Mouse (Mus musculus) heart, embryonic 15.5 days (tissue): ENCODE results near the gene Clec1a. TPM values are rescaled to one million over a fixed set of nuclear protein-coding genes. Genes with fewer than 3 reads are reported as not detected.

Experiments used
- ATAC-seq: fragments of 200-750 bp; cut with Nextera tagmentation; replicated peaks from 2 replicates; pipeline ENCODE4 v1.8.0; 2017; ENCODE audit warnings: low read depth, moderate TSS enrichment; ENCODE audit not compliant: insufficient number of reproducible peaks, insufficient read depth, low FRiP score
- H3K27ac ChIP-seq: fragments of 300-500 bp; sonication (generic); 2 replicates; pipeline ENCODE4 v1.5.1; 2015; ENCODE audit warnings: mild to moderate bottlenecking, inconsistent platforms
- H3K27me3 ChIP-seq: fragments of 300-500 bp; sonication (generic); 2 replicates; pipeline ENCODE4 v1.6.1; 2015; ENCODE audit warnings: inconsistent platforms
- H3K36me3 ChIP-seq: fragments of 300-500 bp; sonication (generic); 2 replicates; pipeline ENCODE4 v1.6.1; 2015; ENCODE audit warnings: mild to moderate bottlenecking, inconsistent platforms
- H3K4me1 ChIP-seq: fragments of 300-500 bp; sonication (generic); replicated peaks from 2 replicates; pipeline ENCODE4 v1.6.1; 2015; ENCODE audit warnings: inconsistent platforms
- H3K4me2 ChIP-seq: fragments of 300-500 bp; sonication (generic); 2 replicates; pipeline ENCODE4 v1.6.1; 2015; ENCODE audit warnings: inconsistent platforms, mild to moderate bottlenecking, moderate library complexity
- H3K4me3 ChIP-seq: fragments of 300-500 bp; sonication (generic); 2 replicates; pipeline ENCODE4 v1.5.1; 2015; ENCODE audit warnings: mild to moderate bottlenecking, inconsistent platforms
- H3K9ac ChIP-seq: fragments of 300-500 bp; sonication (generic); 2 replicates; pipeline ENCODE4 v1.6.1; 2015; ENCODE audit warnings: mild to moderate bottlenecking, inconsistent platforms
- H3K9me3 ChIP-seq: fragments of 300-500 bp; sonication (generic); replicated peaks from 2 replicates; pipeline ENCODE4 v1.6.1; 2016; ENCODE audit warnings: inconsistent platforms
- WGBS: fragments of 180-500 bp; shearing (Covaris S2); methylation state at CpG from one replicate; pipeline ENCODE4 v1.1.7; 2015; ENCODE audit warnings: mixed read lengths; 5-methylcytosine and 5-hydroxymethylcytosine counted together
- polyA plus RNA-seq: library from polyadenylated mRNA; unstranded; fragments of >200 nt; fragmentation: Nextera tagmentation; extraction: Ambion mirVana; gene quantifications from 2 replicates; pipeline ENCODE4 v1.2.1, GENCODE M21; 2015

Gene Clec1a
- polyA plus RNA-seq, 1 experiment from 2014 or later: 6.3 TPM

GRCm38 (mm10) chr6:129374937-129375471 lies 76.8 kb downstream of the Clec1a start:
- no peak overlapping the region for H3K9ac ChIP-seq
- no peaks in the 10 kb centered on the region for H3K36me3 ChIP-seq
- H3K27me3 ChIP-seq: no peaks in the 10 kb centered on the region
- no peaks in the 10 kb centered on the region for H3K9me3 ChIP-seq
- no peak for ATAC-seq
- no peak overlapping the region for H3K4me2 ChIP-seq
- H3K4me1 ChIP-seq: no peaks in the 10 kb centered on the region
- 73% methylated on average over 2 of the region's 2 CpGs for WGBS
- H3K4me3 ChIP-seq: no peak overlapping the region
- no peak overlapping the region for H3K27ac ChIP-seq

Other genes with a start within 250 kb of the Clec1a start
- 0.10 and 0.70 TPM in 2 replicates for gene Cd69, start 176.6 kb downstream of the Clec1a start, polyA plus RNA-seq
- not detected in 2 replicates for gene 4922502D21Rik, start 120.2 kb downstream of the Clec1a start, polyA plus RNA-seq
- 0.60 and 1.6 TPM in 2 replicates for gene Clec12a, start 109.3 kb downstream of the Clec1a start, polyA plus RNA-seq
- gene Clec12b, start 66.1 kb downstream of the Clec1a start, polyA plus RNA-seq: 0.09 TPM in 1 of 2 replicates, not detected in the other
- 4.7 and 5.1 TPM in 2 replicates for gene Clec1b, start 54.7 kb downstream of the Clec1a start, polyA plus RNA-seq
- 0.28 and 0.35 TPM in 2 replicates for gene Clec9a, start 43.1 kb downstream of the Clec1a start, polyA plus RNA-seq
- gene Olr1, start 55.2 kb upstream of the Clec1a start, polyA plus RNA-seq: 0.30 and 0.79 TPM in 2 replicates
- gene Tmem52b, start 60.6 kb upstream of the Clec1a start, polyA plus RNA-seq: not detected in 2 replicates
- gene Gabarapl1, start 81.2 kb upstream of the Clec1a start, polyA plus RNA-seq: 41.6 and 44.6 TPM in 2 replicates
- not detected in 2 replicates for gene Klre1, start 125.9 kb upstream of the Clec1a start, polyA plus RNA-seq
- gene Klrd1, start 139.8 kb upstream of the Clec1a start, polyA plus RNA-seq: 0.60 and 1.1 TPM in 2 replicates
- gene Klrk1, start 171.9 kb upstream of the Clec1a start, polyA plus RNA-seq: 0.18 and 0.47 TPM in 2 replicates
- gene Klrc3, start 191.3 kb upstream of the Clec1a start, polyA plus RNA-seq: not detected in 2 replicates
- gene Klrc2, start 208.7 kb upstream of the Clec1a start, polyA plus RNA-seq: 0.09 TPM in 1 of 2 replicates, not detected in the other
- gene Klrc1, start 227.0 kb upstream of the Clec1a start, polyA plus RNA-seq: 0.20 and 0.37 TPM in 2 replicates